Mouse (Mus musculus) kidney, adult 2 months (tissue): ENCODE data around the gene Eif2ak3. TPM values are rescaled to one million over a fixed set of nuclear protein-coding genes. Genes with fewer than 3 reads are reported as not detected.

Experiments used
- DNase-seq: peaks from one replicate; pipeline ENCODE4 v3.0.0; 2021
- H3K27ac ChIP-seq: fragments of 200-500 bp; 2 replicates; pipeline ENCODE4 v1.5.1; 2012; ENCODE audit warnings: low read depth, low read length, control low read depth, inconsistent platforms; ENCODE audit not compliant: insufficient read depth
- H3K27me3 ChIP-seq: fragments of 200-500 bp; replicated peaks from 2 replicates; pipeline ENCODE4 v1.6.1; 2012; ENCODE audit warnings: mild to moderate bottlenecking, moderate library complexity, low read length, inconsistent platforms; ENCODE audit not compliant: control insufficient read depth, insufficient read depth
- H3K36me3 ChIP-seq: fragments of 200-500 bp; 2 replicates; pipeline ENCODE4 v1.6.1; 2012; ENCODE audit warnings: mild to moderate bottlenecking, moderate library complexity, low read length, inconsistent platforms; ENCODE audit not compliant: control insufficient read depth, insufficient read depth
- H3K4me1 ChIP-seq: fragments of 200-500 bp; 2 replicates; pipeline ENCODE4 v1.6.1; 2011; ENCODE audit warnings: low read length; ENCODE audit not compliant: control insufficient read depth, insufficient read depth
- H3K4me3 ChIP-seq: fragments of 200-500 bp; 2 replicates; pipeline ENCODE4 v1.5.1; 2011; ENCODE audit warnings: mild to moderate bottlenecking, low read depth, low read length, control low read depth; ENCODE audit not compliant: insufficient read depth
- CTCF ChIP-seq: fragments of 200-500 bp; conservative IDR thresholded peaks from 2 replicates; pipeline ENCODE4 v1.5.1; 2011; ENCODE audit warnings: low read depth, mild to moderate bottlenecking, control low read depth, low read length, moderate library complexity, mixed read lengths; ENCODE audit not compliant: insufficient read depth, insufficient read length
- POLR2A ChIP-seq: fragments of 200-500 bp; IDR thresholded peaks from one replicate; pipeline ENCODE4 v1.6.1; 2011; ENCODE audit warnings: low read depth, low read length, control low read depth
- WGBS: fragments of 180-500 bp; shearing (Covaris S2); methylation state at CpG from one replicate; pipeline ENCODE4 v1.1.7; 2018; 5-methylcytosine and 5-hydroxymethylcytosine counted together
- polyA plus RNA-seq: library from polyadenylated mRNA; depleted of rRNA; stranded (reverse); fragments of >200 nt; gene quantifications from 2 replicates; pipeline ENCODE4 v1.2.3, GENCODE M21; 2012

Eif2ak3 gene
- polyA plus RNA-seq, 1 experiment: 14.4 TPM

DNA sequence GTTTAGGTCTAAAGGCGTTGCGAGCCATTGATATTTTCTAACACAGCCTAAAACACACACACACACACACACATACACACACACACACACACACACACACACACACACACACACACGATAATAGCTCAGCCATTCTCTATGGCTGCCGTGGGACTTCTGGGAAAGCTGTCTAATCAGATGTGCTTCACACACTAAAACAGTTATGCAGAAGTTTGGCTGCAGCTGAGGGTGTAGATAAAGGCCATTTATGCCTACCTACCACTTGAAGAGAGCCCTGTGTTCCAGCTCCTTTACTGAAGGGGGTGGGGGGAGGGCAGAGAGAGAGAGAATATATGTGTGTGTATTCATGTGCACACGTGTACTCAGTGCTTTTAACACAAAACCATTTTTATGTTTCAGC, 59.4 kb downstream of the Eif2ak3 start:
- no peak for TF ChIP-seq CTCF
- no peak for TF ChIP-seq POLR2A
- Histone ChIP-seq H3K4me3 (no peak overlapping the region), H3K4me1 (no peaks in the 10 kb centered on the region), H3K27ac (no peak overlapping the region), H3K27me3 (no peaks in the 10 kb centered on the region), H3K36me3 (peaks cover 8% of the 10 kb centered on the region)
- no peak for DNase-seq
- 90% methylated on average over 5 of the region's 5 CpGs for WGBS

DNA sequence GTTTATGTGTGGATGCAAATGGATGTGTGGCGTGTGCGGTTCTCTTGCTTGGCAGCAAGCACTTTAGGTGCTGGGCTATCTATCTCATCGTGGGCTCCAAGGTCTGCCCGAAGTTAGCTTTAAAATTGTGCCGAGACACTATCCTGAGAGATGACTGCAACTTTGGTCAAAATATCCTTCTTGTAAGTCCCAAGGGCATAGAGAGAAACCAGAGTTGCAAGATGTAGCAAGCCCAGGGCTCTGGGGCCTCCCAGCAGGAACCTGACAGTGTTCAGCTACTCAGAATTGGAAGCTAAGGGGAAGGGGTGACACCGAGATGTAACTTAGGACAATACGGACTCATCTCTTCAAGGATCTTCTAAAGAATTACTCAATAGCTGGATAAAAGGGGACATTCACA, 65.3 kb downstream of the Eif2ak3 start:
- TF ChIP-seq CTCF (no peak), POLR2A (no peak)
- WGBS: 95% methylated on average over 7 of the region's 7 CpGs
- Histone ChIP-seq H3K4me3 (no peak overlapping the region), H3K36me3 (peaks cover 2% of the 10 kb centered on the region; the same call in 1 of the 2 replicates), H3K27me3 (no peaks in the 10 kb centered on the region), H3K4me1 (no peaks in the 10 kb centered on the region), H3K27ac (no peak overlapping the region)
- no peak for DNase-seq

DNA sequence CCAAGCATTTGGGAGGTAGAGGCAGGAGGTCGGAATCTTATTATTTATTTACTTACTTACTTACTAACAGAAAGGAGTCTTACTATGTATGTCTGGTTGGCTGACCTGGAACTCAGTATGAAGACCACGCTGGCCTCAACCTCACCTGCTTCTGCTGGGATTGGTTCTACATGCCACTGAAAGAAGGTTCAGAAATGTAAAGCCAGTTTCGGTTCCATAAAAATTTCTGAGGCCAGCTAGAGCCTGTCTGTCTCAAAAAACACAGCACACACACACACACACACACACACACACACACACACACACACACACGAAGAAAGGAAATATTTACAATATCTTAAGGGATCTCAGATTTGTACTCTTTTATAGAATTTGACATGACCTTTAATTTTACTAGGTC, 66.0 kb downstream of the Eif2ak3 start:
- no peak for DNase-seq
- 70% methylated on average over 4 of the region's 4 CpGs for WGBS

DNA sequence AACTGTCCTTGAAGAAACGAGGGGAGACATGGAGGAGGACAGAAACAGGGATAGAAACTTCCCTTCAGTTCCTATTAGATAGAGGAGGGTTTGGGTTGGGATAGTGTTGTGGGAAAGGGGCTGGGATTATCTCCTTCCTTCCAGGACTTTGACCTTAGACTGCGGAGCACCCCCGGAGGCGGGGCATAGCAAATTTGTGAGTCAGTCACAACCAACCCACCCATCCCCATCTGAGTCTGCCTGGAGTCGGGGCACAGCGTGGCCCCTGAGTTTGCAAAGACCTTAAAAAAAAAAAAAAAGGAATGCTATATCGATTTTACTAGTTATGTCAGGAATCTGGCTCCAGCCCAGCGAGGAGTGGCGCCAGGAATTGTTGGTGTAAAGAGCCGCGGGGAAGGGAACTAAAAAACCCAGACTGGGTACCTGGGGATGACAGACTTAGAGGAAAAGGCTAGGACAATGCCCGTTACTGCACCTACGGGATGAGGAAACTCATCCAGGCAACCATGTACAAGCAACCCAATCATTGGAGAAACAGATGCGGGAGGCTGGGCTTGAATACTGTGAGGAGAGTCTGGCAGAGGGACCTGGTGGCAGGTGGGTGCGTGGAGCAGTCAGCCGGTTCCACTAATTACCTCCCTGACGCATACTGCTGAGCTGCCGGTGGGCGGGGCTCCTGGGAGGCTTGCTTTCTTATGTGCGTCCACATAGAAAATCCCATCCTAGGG, 67.5 kb downstream of the Eif2ak3 start:
- peak; percentile 10 for DNase-seq
- H3K36me3 ChIP-seq: no peaks in the 10 kb centered on the region
- H3K4me1 ChIP-seq: no peaks in the 10 kb centered on the region
- WGBS: 6% methylated on average over 20 of the region's 20 CpGs
- H3K27me3 ChIP-seq: no peaks in the 10 kb centered on the region
- no peak overlapping the region for H3K4me3 ChIP-seq
- no peak overlapping the region for H3K27ac ChIP-seq
- TF ChIP-seq CTCF: no peak
- no peak for TF ChIP-seq POLR2A

More for the DNA sequence above, 66.0 kb downstream of the Eif2ak3 start:
- Histone ChIP-seq H3K27ac (no peak overlapping the region), H3K4me1 (no peaks in the 10 kb centered on the region), H3K4me3 (no peak overlapping the region), H3K27me3 (no peaks in the 10 kb centered on the region), H3K36me3 (peaks cover 2% of the 10 kb centered on the region; the same call in 1 of the 2 replicates)
- no peak for TF ChIP-seq POLR2A

DNA sequence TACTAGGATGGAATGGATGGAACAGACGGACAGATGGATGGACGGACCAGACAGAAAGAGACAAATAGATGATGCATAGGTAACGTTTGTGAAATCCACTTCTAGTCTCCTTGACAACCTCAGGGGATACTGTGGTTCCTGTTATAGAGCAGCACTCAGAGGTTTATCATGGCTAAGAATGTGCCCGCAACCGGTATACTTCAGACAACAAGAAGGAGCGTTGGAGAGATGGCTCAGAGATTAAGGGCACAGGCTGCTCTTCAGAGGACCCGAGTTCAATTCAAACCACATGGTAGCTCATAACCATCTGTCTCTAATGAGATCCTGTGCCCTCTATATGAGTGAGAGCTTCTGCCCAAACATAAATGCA, 68.1 kb downstream of the Eif2ak3 start:
- 74% methylated on average over 7 of the region's 7 CpGs for WGBS
- H3K4me1 ChIP-seq: no peaks in the 10 kb centered on the region
- no peak for DNase-seq
- no peak overlapping the region for H3K4me3 ChIP-seq
- H3K36me3 ChIP-seq: no peaks in the 10 kb centered on the region
- H3K27me3 ChIP-seq: no peaks in the 10 kb centered on the region
- no peak overlapping the region for H3K27ac ChIP-seq
- TF ChIP-seq CTCF: no peak
- TF ChIP-seq POLR2A: no peak

DNA sequence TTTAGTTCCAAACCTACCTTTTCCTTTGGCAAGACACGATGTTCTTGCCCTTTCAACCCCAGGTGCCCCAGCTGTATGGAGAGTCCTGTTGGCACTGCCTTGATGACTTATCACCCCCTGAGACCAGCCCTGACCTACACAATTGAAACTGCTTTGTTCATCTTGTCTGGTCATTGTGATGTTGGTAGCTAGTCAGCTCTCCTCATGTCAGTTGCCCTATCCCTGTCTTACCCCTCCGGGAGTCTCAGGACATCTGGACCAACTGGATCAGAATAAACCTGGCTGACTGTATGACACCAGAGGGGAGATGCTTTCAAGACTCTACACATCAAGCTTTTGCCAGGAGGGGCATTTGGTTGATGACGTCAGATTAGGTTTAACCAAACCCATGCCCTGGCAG, 74.5 kb downstream of the Eif2ak3 start, which contains the start of gene Tex37:
Gene Tex37, minus strand, starts transcription at position 101 of the 400 bp plus-strand sequence.
- no peak for TF ChIP-seq POLR2A
- no peak for TF ChIP-seq CTCF
- Histone ChIP-seq H3K36me3 (no peaks in the 10 kb centered on the region), H3K27ac (no peak within 1 kb of the TSS), H3K4me3 (no peak within 1 kb of the TSS), H3K4me1 (no peaks in the 10 kb centered on the region), H3K27me3 (no peaks in the 10 kb centered on the region)
- whole genome bisulfite sequencing: 88% methylated on average over 3 of the region's 3 CpGs
- DNase-seq: no peak

DNA sequence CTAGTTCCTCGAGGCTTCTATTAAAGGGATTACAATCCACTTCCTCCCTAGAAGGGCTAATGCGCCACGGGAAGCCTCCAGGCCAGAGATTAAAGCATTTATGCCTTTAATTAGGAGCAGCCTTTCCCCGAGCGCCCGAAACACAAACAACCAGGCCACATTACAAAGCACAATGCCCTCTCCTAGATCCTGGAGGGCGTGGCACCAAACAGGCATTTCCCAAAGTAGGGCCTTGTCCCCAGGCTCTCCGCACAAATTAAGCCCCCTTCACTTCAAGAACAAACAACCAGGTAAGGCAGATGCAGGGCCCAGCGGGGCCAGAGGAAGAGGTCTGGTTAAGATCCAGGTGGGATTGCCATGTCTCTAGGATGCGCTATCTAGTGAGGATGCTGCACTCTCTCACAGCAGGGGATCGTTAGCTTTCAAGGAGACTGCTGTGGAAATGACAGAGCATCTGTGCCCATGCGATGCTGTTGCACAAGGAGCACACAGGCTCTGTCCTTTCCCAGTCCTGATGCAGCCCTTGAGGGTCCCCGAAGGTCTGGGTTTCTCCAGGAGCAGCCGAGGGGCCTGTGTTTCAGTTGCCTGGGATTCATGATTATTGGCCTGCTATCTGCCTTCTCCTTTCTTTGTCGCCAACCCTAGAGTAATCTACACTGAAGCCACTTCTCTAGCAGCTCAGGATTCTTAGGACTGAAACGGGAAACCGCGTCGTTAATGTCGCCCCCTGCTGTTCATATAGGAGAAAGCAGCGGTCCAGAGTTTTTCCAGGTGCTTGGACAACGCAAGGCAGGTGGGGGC, 77.2 kb downstream of the Eif2ak3 start:
- DNase-seq: peak; percentile 43
- Histone ChIP-seq H3K27ac (no peak overlapping the region), H3K4me3 (no peak overlapping the region), H3K27me3 (no peaks in the 10 kb centered on the region), H3K36me3 (no peaks in the 10 kb centered on the region), H3K4me1 (no peaks in the 10 kb centered on the region)
- 16% methylated on average over 22 of the region's 22 CpGs for WGBS
- peak; percentile 74 for TF ChIP-seq CTCF
- TF ChIP-seq POLR2A: no peak
